Mouse (Mus musculus) kidney, adult 8-10 months (tissue): ENCODE measurements at regions not wholly inside any gene's neighbourhood (a gene's known extent, or its start where the extent isn't known, plus 50 kb on each side); places are given as distances from the start of the nearest gene placed in this dataset.
A peak's percentile ranks its signal among the peaks of the same experiment; 100 is the strongest.

ENCODE experiments used
- DNase-seq, 2 experiments: peaks; one replicate each; pipeline ENCODE4 v3.0.0; 2022

GRCm38 (mm10) chr15:63527318-63527717 lies 317.7 kb downstream of the Gsdmc2 start:
- DNase-seq: no peak

GRCm38 (mm10) chr15:63526820-63527219 lies 318.2 kb downstream of the Gsdmc2 start:
- no peak for DNase-seq

- DNase-seq: no peak
These were observed 327.7 kb downstream of the Gsdmc2 start for GRCm38 (mm10) chr15:63517301-63517700.

GRCm38 (mm10) chr15:63500453-63500852 lies 344.5 kb downstream of the Gsdmc2 start:
- no peak for DNase-seq

- no peak for DNase-seq
These were observed 346.5 kb downstream of the Gsdmc2 start for GRCm38 (mm10) chr15:63498483-63498882.

- no peak for DNase-seq
These were observed 347.8 kb downstream of the Gsdmc2 start for GRCm38 (mm10) chr15:63497207-63497606.

GRCm38 (mm10) chr15:63484910-63485309 lies 360.1 kb downstream of the Gsdmc2 start:
- no peak for DNase-seq

- DNase-seq: peak in 1 of 2 experiments; percentile 41
These were observed 360.6 kb downstream of the Gsdmc2 start for GRCm38 (mm10) chr15:63484217-63484887.

GRCm38 (mm10) chr15:63479270-63479805 lies 365.6 kb downstream of the Gsdmc2 start:
- DNase-seq: no peak

- DNase-seq: no peak
These were observed 378.1 kb downstream of the Gsdmc2 start for GRCm38 (mm10) chr15:63466916-63467315.

GRCm38 (mm10) chr15:63452529-63452928 lies 392.4 kb downstream of the Gsdmc2 start:
- no peak for DNase-seq

- no peak for DNase-seq
These were observed 398.7 kb downstream of the Gsdmc2 start for GRCm38 (mm10) chr15:63446288-63446687.

- DNase-seq: no peak
These were observed 400.0 kb downstream of the Gsdmc2 start for GRCm38 (mm10) chr15:63445016-63445415.

GRCm38 (mm10) chr15:63442146-63442780 lies 402.7 kb downstream of the Gsdmc2 start:
- DNase-seq: no peak

- DNase-seq: no peak
These were observed 432.3 kb downstream of the Gsdmc2 start for GRCm38 (mm10) chr15:63412649-63413048.

- no peak for DNase-seq
These were observed 433.2 kb downstream of the Gsdmc2 start for GRCm38 (mm10) chr15:63411771-63412118.

- no peak for DNase-seq
These were observed 433.8 kb downstream of the Gsdmc2 start for GRCm38 (mm10) chr15:63410994-63411770.

GRCm38 (mm10) chr15:63400445-63400844 lies 444.5 kb downstream of the Gsdmc2 start:
- DNase-seq: no peak

- no peak for DNase-seq
These were observed 445.0 kb downstream of the Gsdmc2 start for GRCm38 (mm10) chr15:63400011-63400410.

GRCm38 (mm10) chr15:63397485-63397884 lies 447.5 kb downstream of the Gsdmc2 start:
- no peak for DNase-seq

- DNase-seq: no peak
These were observed 467.7 kb downstream of the Gsdmc2 start for GRCm38 (mm10) chr15:63377258-63377657.

GRCm38 (mm10) chr15:63371328-63372023 lies 473.5 kb downstream of the Gsdmc2 start:
- no peak for DNase-seq

- no peak for DNase-seq
These were observed 480.5 kb downstream of the Gsdmc2 start for GRCm38 (mm10) chr15:63364473-63364872.
